Mouse (Mus musculus) lung, embryonic 14.5 days (tissue): ENCODE measurements around the gene Mtr. TPM values are rescaled to one million over a fixed set of nuclear protein-coding genes. Genes with fewer than 3 reads are reported as not detected.

Source experiments
- ATAC-seq: fragments of 200-750 bp; cut with Nextera tagmentation; 2 replicates; pipeline ENCODE4 v1.8.0; 2017; ENCODE audit warnings: mild to moderate bottlenecking, moderate TSS enrichment, moderate library complexity; ENCODE audit not compliant: insufficient read depth
- DNase-seq: peaks from one replicate; pipeline ENCODE4 v3.0.0-alpha.2; 2015
- H3K27ac ChIP-seq: fragments of 300-500 bp; sonication (generic); 2 replicates; pipeline ENCODE4 v1.5.1; 2014; ENCODE audit warnings: low read depth, mild to moderate bottlenecking, moderate library complexity
- H3K27me3 ChIP-seq: fragments of 300-500 bp; sonication (generic); 2 replicates; pipeline ENCODE4 v1.6.1; 2014; ENCODE audit warnings: low read length, control low read depth; ENCODE audit not compliant: insufficient read depth
- H3K36me3 ChIP-seq: fragments of 300-500 bp; sonication (generic); 2 replicates; pipeline ENCODE4 v1.6.1; 2014; ENCODE audit warnings: control low read depth; ENCODE audit not compliant: insufficient read depth
- H3K4me1 ChIP-seq: fragments of 300-500 bp; sonication (generic); 2 replicates; pipeline ENCODE4 v1.6.1; 2014; ENCODE audit warnings: antibody characterized with exemption, control low read depth; ENCODE audit not compliant: insufficient read depth
- H3K4me2 ChIP-seq: fragments of 300-500 bp; sonication (generic); 2 replicates; pipeline ENCODE4 v1.6.1; 2014; ENCODE audit warnings: mild to moderate bottlenecking
- H3K4me3 ChIP-seq: fragments of 300-500 bp; sonication (generic); 2 replicates; pipeline ENCODE4 v1.5.1; 2014; ENCODE audit warnings: low read depth, low read length
- H3K9ac ChIP-seq: fragments of 300-500 bp; sonication (generic); 2 replicates; pipeline ENCODE4 v1.6.1; 2014
- H3K9me3 ChIP-seq: fragments of 300-500 bp; sonication (generic); 2 replicates; pipeline ENCODE4 v1.6.1; 2016; ENCODE audit warnings: low read depth, low read length, control low read depth
- CTCF ChIP-seq: IDR thresholded peaks from 2 replicates; pipeline ENCODE4 v1.5.1; 2016; ENCODE audit warnings: antibody characterized with exemption, low read depth
- WGBS: fragments of 180-500 bp; shearing (Covaris S2); extraction: QIAGEN DNeasy Blood & Tissue Kit; methylation state at CpG from one replicate; pipeline ENCODE4 v1.1.7; 2014; 5-methylcytosine and 5-hydroxymethylcytosine counted together
- polyA plus RNA-seq: library from polyadenylated mRNA; unstranded; fragments of >200 nt; fragmentation: Nextera tagmentation; extraction: Ambion mirVana; gene quantifications from 2 replicates; pipeline ENCODE4 v1.2.1, GENCODE M21; 2014

The Mtr gene
- polyA plus RNA-seq, 1 experiment from 2014 or later = 21.9 TPM

DNA sequence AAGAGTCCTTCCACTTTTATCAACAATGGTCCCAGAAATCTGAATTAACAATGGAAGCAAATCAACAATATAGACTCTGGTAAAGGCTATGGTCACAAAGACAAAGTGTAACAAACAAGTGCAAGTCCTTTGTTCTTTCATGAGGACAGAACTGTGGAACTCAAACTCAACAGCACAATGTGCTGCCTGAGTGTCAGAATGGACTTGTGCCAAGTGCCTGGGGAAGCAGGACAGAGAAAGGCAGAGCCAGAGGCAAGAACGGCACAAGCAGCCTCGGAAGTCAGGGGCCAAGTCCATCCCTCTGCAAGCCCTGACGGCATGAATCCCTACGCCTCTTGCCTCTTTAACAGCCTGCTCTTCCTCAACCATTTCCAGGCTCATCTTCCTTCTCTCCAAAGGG, 13.9 kb downstream of the Mtr start:
- DNase-seq (no peak), ATAC-seq (no peak)
- no peak for TF ChIP-seq CTCF
- Histone ChIP-seq H3K4me2 (no peak overlapping the region), H3K4me3 (no peak overlapping the region), H3K4me1 (no peaks in the 10 kb centered on the region), H3K9me3 (no peaks in the 10 kb centered on the region), H3K36me3 (peaks cover 78% of the 10 kb centered on the region), H3K27me3 (no peaks in the 10 kb centered on the region), H3K9ac (no peak overlapping the region), H3K27ac (no peak overlapping the region)
- WGBS = 79% methylated on average over 4 of the region's 4 CpGs

DNA sequence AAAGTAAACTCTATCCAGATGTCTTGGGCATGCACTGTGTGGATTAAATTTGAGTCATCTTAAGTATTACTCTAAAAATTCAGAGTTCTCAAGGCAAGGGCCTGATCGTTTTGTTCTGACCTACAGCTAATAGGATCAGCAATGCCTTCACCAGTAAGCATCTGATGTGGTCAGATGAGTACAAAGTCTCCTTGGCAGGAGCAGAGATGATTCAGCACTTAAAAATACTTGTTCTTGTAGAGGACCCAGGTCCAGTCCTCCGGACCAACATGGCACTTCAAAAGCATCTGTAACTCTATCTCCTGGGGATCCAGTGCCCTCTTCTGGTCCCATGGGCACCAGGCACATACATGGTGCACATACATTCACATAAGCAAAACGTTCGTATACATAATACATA, 25.8 kb downstream of the Mtr start:
- WGBS = 89% methylated on average over 4 of the region's 4 CpGs
- no peak for DNase-seq
- Histone ChIP-seq H3K27ac (no peak overlapping the region), H3K4me2 (no peak overlapping the region), H3K36me3 (peaks cover 57% of the 10 kb centered on the region), H3K9me3 (no peaks in the 10 kb centered on the region), H3K27me3 (no peaks in the 10 kb centered on the region), H3K4me1 (no peaks in the 10 kb centered on the region), H3K9ac (no peak overlapping the region), H3K4me3 (no peak overlapping the region)
- ATAC-seq = no peak
- TF ChIP-seq CTCF = no peak

DNA sequence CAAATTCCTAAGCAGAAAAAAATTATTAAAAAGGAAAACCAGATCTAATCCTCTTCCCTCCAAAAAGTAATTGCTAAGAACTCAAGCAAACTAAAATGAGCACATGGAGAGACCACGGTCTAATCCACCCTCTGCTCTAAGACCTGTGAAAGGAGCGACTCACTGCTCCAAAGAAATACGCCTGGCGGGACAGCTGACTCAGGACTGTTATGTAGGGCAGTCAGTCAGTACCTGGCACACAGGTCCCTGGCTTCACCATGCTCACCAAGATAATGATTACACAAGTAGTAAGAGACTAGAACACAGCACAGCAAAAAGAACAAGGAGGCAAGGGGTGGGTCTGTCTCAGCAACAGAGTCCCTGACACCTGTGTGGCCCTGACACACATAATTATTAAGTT, 29.7 kb downstream of the Mtr start:
- 0 out of 2 replicates have a peak overlapping the region, but pooled peaks have one; percentile 4 for H3K27ac ChIP-seq
- peak; percentile 6 for DNase-seq
- no peaks in the 10 kb centered on the region for H3K4me1 ChIP-seq
- H3K9me3 ChIP-seq = no peaks in the 10 kb centered on the region
- no peak overlapping the region for H3K9ac ChIP-seq
- H3K4me3 ChIP-seq = no peak overlapping the region
- no peaks in the 10 kb centered on the region for H3K27me3 ChIP-seq
- ATAC-seq = no peak
- WGBS = 64% methylated on average over 4 of the region's 4 CpGs
- peaks cover 69% of the 10 kb centered on the region for H3K36me3 ChIP-seq
- H3K4me2 ChIP-seq = no peak overlapping the region
- TF ChIP-seq CTCF = no peak

DNA sequence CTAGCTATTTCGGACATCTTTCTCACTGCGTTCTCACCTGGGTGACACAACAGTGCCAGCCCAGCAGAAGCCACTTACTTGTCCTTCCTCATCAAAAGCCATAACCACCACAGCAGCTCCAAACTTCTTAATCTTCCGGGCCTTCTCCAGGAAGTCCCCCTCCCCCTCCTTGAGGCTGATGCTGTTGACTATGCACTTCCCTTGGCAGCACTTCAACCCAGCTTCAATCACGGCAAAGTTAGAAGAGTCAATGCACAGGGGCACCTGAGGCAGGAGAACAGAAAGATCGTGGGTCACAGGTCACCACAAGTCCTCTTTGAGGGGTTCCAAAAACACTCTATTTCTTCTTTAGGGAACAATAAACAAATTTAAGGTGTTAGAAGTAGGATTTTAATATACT, 30.3 kb downstream of the Mtr start:
- WGBS = 63% methylated on average over 5 of the region's 5 CpGs
- peak; percentile 24; the same call in 1 of the 2 replicates for ATAC-seq
- peaks cover 64% of the 10 kb centered on the region for H3K36me3 ChIP-seq

DNA sequence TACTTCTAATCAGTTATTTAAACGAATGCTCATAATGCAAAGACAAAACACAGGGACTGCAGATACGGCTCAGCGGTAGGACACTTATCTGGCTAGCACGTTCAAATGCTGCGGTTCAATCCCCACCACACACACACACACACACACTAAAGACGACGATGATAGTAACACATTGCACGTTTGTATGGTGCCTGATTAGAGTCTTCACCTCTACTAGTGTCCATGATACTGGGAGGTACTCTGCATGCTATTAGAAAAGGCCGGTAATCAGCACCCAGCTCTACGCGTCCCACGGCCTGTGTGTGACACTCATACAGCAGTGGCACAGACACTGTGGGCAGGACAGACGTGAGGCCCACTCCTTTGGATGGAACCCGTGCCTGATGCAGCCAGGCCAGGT, 39.3 kb downstream of the Mtr start:
- H3K4me2 ChIP-seq = no peak overlapping the region
- no peak for ATAC-seq
- H3K27ac ChIP-seq = no peak overlapping the region
- no peak overlapping the region for H3K9ac ChIP-seq
- no peak for TF ChIP-seq CTCF
- H3K4me1 ChIP-seq = no peaks in the 10 kb centered on the region
- H3K27me3 ChIP-seq = no peaks in the 10 kb centered on the region
- DNase-seq = no peak
- WGBS = 91% methylated on average over 14 of the region's 14 CpGs
- no peaks in the 10 kb centered on the region for H3K9me3 ChIP-seq
- H3K36me3 ChIP-seq = peaks cover 65% of the 10 kb centered on the region
- H3K4me3 ChIP-seq = no peak overlapping the region

More for the DNA sequence above, 30.3 kb downstream of the Mtr start:
- no peak overlapping the region for H3K4me3 ChIP-seq
- H3K9me3 ChIP-seq = no peaks in the 10 kb centered on the region
- no peaks in the 10 kb centered on the region for H3K4me1 ChIP-seq
- no peaks in the 10 kb centered on the region for H3K27me3 ChIP-seq
- H3K27ac ChIP-seq = 0 out of 2 replicates have a peak overlapping the region, but pooled peaks have one; percentile 36
- peak; percentile 31 for DNase-seq
- no peak for TF ChIP-seq CTCF
- no peak overlapping the region for H3K9ac ChIP-seq
- H3K4me2 ChIP-seq = no peak overlapping the region

DNA sequence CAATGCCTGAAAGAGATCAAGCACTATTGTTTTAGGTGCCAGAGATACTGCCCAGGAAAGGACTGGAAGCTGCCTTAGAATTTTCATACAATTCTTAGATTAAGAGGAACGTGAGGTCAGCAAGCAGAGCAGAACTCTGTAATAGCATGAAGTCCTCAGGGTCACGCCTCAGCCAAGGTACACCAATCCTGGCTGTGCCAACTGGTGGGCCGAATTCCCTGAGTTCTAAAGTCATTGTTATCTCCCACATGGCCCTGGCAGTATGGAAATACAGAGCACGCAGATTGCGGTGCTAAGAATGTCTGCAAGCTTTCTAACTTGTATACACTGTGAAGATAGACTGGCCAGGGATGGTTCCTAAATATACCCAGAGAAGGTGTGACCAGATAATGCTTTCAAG, 43.0 kb downstream of the Mtr start:
- H3K27ac ChIP-seq = no peak overlapping the region
- no peak overlapping the region for H3K9ac ChIP-seq
- 84% methylated on average over 5 of the region's 5 CpGs for WGBS
- no peak overlapping the region for H3K4me2 ChIP-seq
- ATAC-seq (no peak), DNase-seq (no peak)
- no peak for TF ChIP-seq CTCF
- no peak overlapping the region for H3K4me3 ChIP-seq
- H3K27me3 ChIP-seq = no peaks in the 10 kb centered on the region
- H3K9me3 ChIP-seq = no peaks in the 10 kb centered on the region
- no peaks in the 10 kb centered on the region for H3K4me1 ChIP-seq
- peaks cover 58% of the 10 kb centered on the region for H3K36me3 ChIP-seq

DNA sequence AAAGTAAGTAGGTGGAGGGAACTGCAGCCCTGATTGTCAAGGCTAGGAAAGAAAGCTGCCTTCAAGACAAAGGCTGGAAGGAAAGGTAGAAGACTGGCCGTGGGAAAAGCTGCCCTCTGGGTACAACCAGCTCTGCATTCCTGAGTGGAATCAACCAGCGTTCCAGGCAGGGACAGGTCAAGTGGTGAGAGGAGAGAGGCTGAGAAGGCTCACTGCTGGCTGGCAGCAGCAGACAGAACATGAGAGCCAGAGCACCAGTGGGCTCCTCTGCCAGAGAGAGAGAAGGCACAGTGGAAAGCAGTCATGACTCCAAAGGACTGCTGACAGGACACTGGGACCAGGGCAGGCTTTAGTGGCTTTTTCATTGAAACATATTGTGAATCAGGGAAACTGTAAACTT, 46.9 kb downstream of the Mtr start:
- DNase-seq = no peak
- H3K4me1 ChIP-seq = no peaks in the 10 kb centered on the region
- no peak overlapping the region for H3K27ac ChIP-seq
- H3K9ac ChIP-seq = no peak overlapping the region
- ATAC-seq = no peak
- no peak overlapping the region for H3K4me3 ChIP-seq
- H3K4me2 ChIP-seq = no peak overlapping the region
- H3K27me3 ChIP-seq = no peaks in the 10 kb centered on the region
- peaks cover 46% of the 10 kb centered on the region for H3K36me3 ChIP-seq
- no peaks in the 10 kb centered on the region for H3K9me3 ChIP-seq
- WGBS = 54% methylated on average over 2 of the region's 2 CpGs
- TF ChIP-seq CTCF = no peak
